Mouse (Mus musculus) embryonic facial prominence, embryonic 11.5 days (tissue): Measurements from ENCODE around the gene Anapc2. TPM values are rescaled to one million over a fixed set of nuclear protein-coding genes. Genes with fewer than 3 reads are reported as not detected.

Source experiments
- ATAC-seq: fragments of 200-750 bp; cut with Nextera tagmentation; replicated peaks from 2 replicates; pipeline ENCODE4 v1.8.0; 2017; ENCODE audit warnings: low read depth; ENCODE audit not compliant: insufficient number of reproducible peaks, low FRiP score, low TSS enrichment
- DNase-seq: peaks from one replicate; pipeline ENCODE4 v3.0.0-alpha.2; 2015; ENCODE audit warnings: low spot score
- H3K27ac ChIP-seq: fragments of 300-500 bp; sonication (generic); replicated peaks from 2 replicates; pipeline ENCODE4 v1.5.1; 2014; ENCODE audit warnings: mild to moderate bottlenecking, low read depth, low read length, control low read depth
- H3K27me3 ChIP-seq: fragments of 300-500 bp; sonication (generic); 2 replicates; pipeline ENCODE4 v1.6.1; 2014; ENCODE audit warnings: mild to moderate bottlenecking, low read length, moderate library complexity, mixed read lengths; ENCODE audit not compliant: control insufficient read depth, insufficient read depth
- H3K36me3 ChIP-seq: fragments of 300-500 bp; sonication (generic); replicated peaks from 2 replicates; pipeline ENCODE4 v1.6.1; 2014; ENCODE audit warnings: low read depth, mild to moderate bottlenecking, low read length, moderate library complexity, mixed read lengths; ENCODE audit not compliant: control insufficient read depth, insufficient read depth
- H3K4me1 ChIP-seq: fragments of 300-500 bp; sonication (generic); 2 replicates; pipeline ENCODE4 v1.6.1; 2014; ENCODE audit warnings: low read length, mixed read lengths; ENCODE audit not compliant: control insufficient read depth, insufficient read depth
- H3K4me2 ChIP-seq: fragments of 300-500 bp; sonication (generic); 2 replicates; pipeline ENCODE4 v1.6.1; 2014; ENCODE audit warnings: low read depth, mild to moderate bottlenecking, control low read depth, low read length, moderate library complexity
- H3K4me3 ChIP-seq: fragments of 300-500 bp; sonication (generic); 2 replicates; pipeline ENCODE4 v1.5.1; 2014; ENCODE audit warnings: low read depth, low read length, control low read depth
- H3K9ac ChIP-seq: fragments of 300-500 bp; sonication (generic); replicated peaks from 2 replicates; pipeline ENCODE4 v1.6.1; 2014; ENCODE audit warnings: mild to moderate bottlenecking, control low read depth, low read length
- H3K9me3 ChIP-seq: fragments of 300-500 bp; sonication (generic); replicated peaks from 2 replicates; pipeline ENCODE4 v1.6.1; 2016; ENCODE audit warnings: mild to moderate bottlenecking, low read length, inconsistent platforms, mixed read lengths; ENCODE audit not compliant: control insufficient read depth
- WGBS: fragments of 180-500 bp; shearing (Covaris S2); extraction: QIAGEN DNeasy Blood & Tissue Kit; methylation state at CpG from one replicate; pipeline ENCODE4 v1.1.7; 2014; 5-methylcytosine and 5-hydroxymethylcytosine counted together
- polyA plus RNA-seq: library from polyadenylated mRNA; unstranded; fragments of >200 nt; fragmentation: Nextera tagmentation; extraction: Ambion mirVana; gene quantifications from 2 replicates; pipeline ENCODE4 v1.2.1, GENCODE M21; 2014

The Anapc2 gene
- polyA plus RNA-seq, 1 experiment from 2014 or later: 111 TPM

DNA sequence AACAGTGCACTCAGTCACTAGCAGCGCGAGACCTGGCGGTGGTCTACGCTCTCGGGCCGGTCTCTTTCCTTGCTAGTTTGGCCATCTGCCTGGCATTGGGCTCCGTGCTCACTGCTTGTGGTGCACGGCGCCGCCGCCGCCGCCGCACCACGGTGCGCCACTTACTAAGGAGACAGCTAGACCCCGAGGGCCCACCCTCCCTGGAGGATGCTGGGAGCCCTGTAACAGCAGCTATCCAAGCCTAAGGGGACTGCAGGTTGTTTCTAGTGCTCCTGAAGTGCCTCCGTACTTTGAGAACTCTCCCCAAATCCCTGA, 18.5 kb downstream of the Anapc2 start:
- peaks cover 3% of the 10 kb centered on the region; the same call in 1 of the 2 replicates for H3K4me1 ChIP-seq
- no peaks in the 10 kb centered on the region for H3K9me3 ChIP-seq
- ATAC-seq (no peak), DNase-seq (no peak)
- no peak overlapping the region for H3K9ac ChIP-seq
- no peak overlapping the region for H3K4me3 ChIP-seq
- whole genome bisulfite sequencing: under 1% methylated on average over 18 of the region's 18 CpGs
- H3K27ac ChIP-seq: no peak overlapping the region
- H3K27me3 ChIP-seq: peaks cover 55% of the 10 kb centered on the region
- no peaks in the 10 kb centered on the region; the same call in 1 of the 2 replicates for H3K36me3 ChIP-seq
- H3K4me2 ChIP-seq: no peak overlapping the region

DNA sequence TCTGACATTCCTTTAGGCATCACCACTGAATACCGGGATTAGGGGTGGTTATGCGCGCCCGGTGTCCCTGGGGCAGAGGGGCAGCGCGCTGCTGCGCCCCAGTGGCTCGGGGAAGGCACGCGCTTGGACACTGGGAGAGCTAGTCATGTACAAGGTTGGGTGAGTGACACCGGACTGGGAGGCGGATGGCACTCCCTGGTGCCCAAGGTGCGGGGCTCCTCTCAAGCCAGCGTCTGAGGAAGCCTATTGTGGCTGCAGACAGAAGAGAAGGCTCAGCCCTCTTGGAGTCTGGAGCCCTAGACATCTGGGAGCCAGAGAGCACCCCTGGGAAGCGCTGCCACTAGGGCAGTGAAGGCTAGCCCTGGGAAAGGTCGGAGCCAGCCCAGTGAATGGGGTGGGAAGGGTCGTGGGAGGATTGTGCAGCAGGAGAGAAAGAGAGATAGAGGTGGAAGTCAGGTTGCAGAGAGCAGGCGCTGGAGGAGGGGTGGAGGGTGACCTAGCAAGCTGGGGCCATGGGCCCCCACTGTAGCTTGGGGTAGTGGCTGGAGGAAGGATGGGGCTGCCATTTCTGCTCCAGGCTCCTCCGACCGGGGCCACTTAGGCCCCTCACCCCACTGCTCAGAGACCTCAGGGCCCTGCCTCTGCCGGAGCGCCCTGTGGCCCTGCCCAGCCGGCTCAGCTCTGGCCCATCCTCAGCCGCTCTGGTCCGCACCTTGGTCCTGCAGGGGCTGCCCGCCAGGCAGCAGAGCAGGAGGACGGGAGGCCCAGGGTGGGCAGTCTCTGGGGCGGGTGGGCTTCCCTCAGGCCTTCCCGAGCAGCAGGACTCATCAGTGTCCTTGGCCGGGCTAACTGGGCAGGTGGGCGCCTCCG, 19.1 kb downstream of the Anapc2 start:
- peaks cover 3% of the 10 kb centered on the region; the same call in 1 of the 2 replicates for H3K4me1 ChIP-seq
- DNase-seq (no peak), ATAC-seq (peak; percentile 24; the same call in 1 of the 2 replicates)
- no peaks in the 10 kb centered on the region for H3K9me3 ChIP-seq
- H3K4me3 ChIP-seq: 0 out of 2 replicates have a peak overlapping the region, but pooled peaks have one; percentile 6
- H3K9ac ChIP-seq: no peak overlapping the region
- 7% methylated on average over 32 of the region's 32 CpGs for WGBS
- no peak overlapping the region; the same call in 1 of the 2 replicates for H3K4me2 ChIP-seq
- H3K27me3 ChIP-seq: peaks cover 55% of the 10 kb centered on the region
- no peaks in the 10 kb centered on the region for H3K36me3 ChIP-seq
- no peak overlapping the region for H3K27ac ChIP-seq

DNA sequence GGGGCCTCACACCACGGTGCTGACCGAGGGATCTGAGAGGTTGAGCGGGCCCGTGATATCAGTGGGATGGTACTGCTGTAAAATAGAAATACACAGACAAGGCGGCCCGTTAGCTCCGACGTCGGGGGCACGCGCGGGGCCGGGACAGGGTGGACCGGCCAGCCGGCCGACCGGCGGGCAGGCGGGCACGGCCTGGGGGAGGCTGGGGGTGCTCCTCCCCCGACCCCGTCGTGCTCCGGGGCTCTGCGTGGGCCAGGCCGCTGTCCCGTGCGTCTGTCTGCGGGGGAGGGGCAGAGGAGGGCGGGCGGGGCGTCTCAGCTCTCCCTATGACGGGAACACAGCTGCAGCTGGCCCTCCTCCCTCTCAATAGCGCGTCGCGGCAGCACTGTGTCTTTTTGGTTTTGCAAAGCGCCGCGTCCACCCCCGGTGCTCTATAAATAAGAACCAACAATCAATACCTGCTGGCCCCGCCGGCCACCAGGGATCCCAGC, 19.8 kb downstream of the Anapc2 start:
- no peak for ATAC-seq
- H3K4me2 ChIP-seq: peak overlapping the region; percentile 19; the same call in 1 of the 2 replicates
- H3K27me3 ChIP-seq: peaks cover 55% of the 10 kb centered on the region
- no peaks in the 10 kb centered on the region for H3K36me3 ChIP-seq
- 0 out of 2 replicates have a peak overlapping the region, but pooled peaks have one; percentile 16 for H3K4me3 ChIP-seq
- DNase-seq: no peak
- no peak overlapping the region for H3K27ac ChIP-seq
- H3K9ac ChIP-seq: no peak overlapping the region
- no peaks in the 10 kb centered on the region for H3K9me3 ChIP-seq
- 4% methylated on average over 43 of the region's 43 CpGs for WGBS
- H3K4me1 ChIP-seq: peaks cover 3% of the 10 kb centered on the region; the same call in 1 of the 2 replicates

DNA sequence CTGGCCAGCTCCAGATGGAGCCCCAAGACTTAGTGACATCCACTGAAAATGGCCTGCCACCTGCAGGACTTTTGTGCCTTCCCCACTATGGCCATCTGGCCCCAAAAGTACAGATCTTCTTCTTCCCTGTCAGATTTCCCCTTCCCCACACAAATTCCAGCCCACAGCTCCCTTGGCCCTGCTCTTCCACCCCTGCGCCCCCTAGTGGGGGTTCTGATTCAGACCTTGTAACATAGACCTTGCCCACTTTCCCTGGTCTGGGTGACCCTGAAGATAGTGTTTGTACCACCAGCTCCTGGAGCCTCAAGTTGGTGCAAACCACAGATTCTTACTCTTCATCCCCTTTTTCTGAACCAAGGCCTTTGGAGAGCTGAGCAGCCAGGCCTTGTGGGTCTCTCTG, 20.6 kb downstream of the Anapc2 start:
- no peak overlapping the region for H3K4me2 ChIP-seq
- H3K4me1 ChIP-seq: peaks cover 3% of the 10 kb centered on the region; the same call in 1 of the 2 replicates
- peaks cover 55% of the 10 kb centered on the region for H3K27me3 ChIP-seq
- no peak overlapping the region for H3K9ac ChIP-seq
- ATAC-seq: no peak
- no peak overlapping the region for H3K4me3 ChIP-seq
- peak; percentile 87 for DNase-seq
- H3K36me3 ChIP-seq: no peaks in the 10 kb centered on the region
- H3K9me3 ChIP-seq: no peaks in the 10 kb centered on the region
- H3K27ac ChIP-seq: no peak overlapping the region
- 0% methylated on average over 1 of the region's 1 CpGs for WGBS

DNA sequence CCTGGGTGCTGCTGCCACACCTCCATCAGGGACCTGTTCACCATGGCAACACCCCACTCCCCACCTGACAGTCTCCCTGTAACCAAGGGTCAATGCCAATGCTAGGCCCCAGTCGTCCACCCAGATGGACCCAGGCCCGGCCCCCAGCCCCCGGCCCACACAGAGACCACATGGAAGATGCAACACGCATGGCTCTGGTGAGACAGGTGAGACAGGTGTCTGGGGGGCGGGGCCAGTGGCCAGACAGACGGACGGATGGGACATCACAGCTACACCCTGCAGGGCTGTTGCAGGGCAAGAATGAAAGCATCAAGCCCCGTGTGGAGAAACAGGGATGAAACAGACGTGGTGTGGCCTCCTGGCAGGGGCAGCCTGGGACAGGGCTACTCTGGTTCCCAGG, 21.4 kb downstream of the Anapc2 start:
- Histone ChIP-seq H3K4me1 (peaks cover 3% of the 10 kb centered on the region; the same call in 1 of the 2 replicates), H3K27me3 (peaks cover 47% of the 10 kb centered on the region), H3K9ac (no peak overlapping the region), H3K4me2 (no peak overlapping the region), H3K9me3 (no peaks in the 10 kb centered on the region), H3K4me3 (no peak overlapping the region), H3K27ac (no peak overlapping the region), H3K36me3 (no peaks in the 10 kb centered on the region)
- DNase-seq (no peak), ATAC-seq (no peak)
- WGBS: 74% methylated on average over 9 of the region's 9 CpGs

DNA sequence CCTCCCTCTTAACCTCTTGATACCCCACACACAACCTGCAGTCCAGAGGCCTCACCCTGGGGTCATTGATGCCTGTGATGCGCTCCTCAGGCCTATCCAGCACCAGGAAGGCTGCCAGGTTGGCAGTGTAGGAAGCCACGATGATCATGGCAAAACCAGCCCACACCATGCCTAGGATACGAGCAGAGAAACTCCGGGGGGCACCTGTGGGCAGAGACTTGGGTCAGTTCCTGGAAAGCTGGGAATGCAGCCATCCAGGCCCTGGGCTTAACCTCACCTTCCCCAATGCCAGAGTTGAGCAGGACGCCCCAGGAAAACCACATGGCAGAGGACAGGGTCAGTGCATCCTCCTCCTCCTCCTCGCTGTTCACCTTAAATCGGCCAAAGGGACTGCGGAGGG, 24.8 kb downstream of the Anapc2 start:
- Histone ChIP-seq H3K4me3 (no peak overlapping the region), H3K9ac (no peak overlapping the region), H3K4me1 (peaks cover under 1% of the 10 kb centered on the region; the same call in 1 of the 2 replicates), H3K4me2 (no peak overlapping the region), H3K36me3 (no peaks in the 10 kb centered on the region), H3K27ac (no peak overlapping the region), H3K9me3 (no peaks in the 10 kb centered on the region), H3K27me3 (peaks cover 13% of the 10 kb centered on the region)
- DNase-seq (no peak), ATAC-seq (no peak)
- 77% methylated on average over 8 of the region's 8 CpGs for WGBS

DNA sequence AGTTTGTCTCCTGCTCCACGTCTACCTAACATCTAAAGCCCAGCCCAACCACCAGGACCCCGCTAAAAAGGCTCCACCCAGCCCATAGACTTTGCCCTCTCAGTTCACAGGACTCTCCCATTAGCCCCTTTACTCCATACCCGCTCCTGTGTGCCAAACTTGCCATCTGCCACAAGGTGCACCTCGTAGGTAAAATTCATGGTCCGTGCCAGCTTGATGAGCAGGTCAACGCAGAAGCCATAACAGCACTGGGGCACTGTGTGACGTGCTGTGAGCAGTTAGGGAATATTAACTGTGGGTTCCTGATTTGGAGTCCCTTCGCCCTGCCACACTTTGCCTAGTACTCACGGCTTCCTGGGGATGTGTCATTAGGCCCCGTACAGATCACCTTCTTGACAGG, 25.8 kb downstream of the Anapc2 start:
- Histone ChIP-seq H3K4me2 (no peak overlapping the region), H3K9me3 (no peaks in the 10 kb centered on the region), H3K27me3 (peaks cover 4% of the 10 kb centered on the region; the same call in 1 of the 2 replicates), H3K4me3 (no peak overlapping the region), H3K9ac (no peak overlapping the region), H3K36me3 (no peaks in the 10 kb centered on the region), H3K27ac (no peak overlapping the region), H3K4me1 (no peaks in the 10 kb centered on the region)
- WGBS: 79% methylated on average over 10 of the region's 10 CpGs
- ATAC-seq: no peak
- no peak for DNase-seq

DNA sequence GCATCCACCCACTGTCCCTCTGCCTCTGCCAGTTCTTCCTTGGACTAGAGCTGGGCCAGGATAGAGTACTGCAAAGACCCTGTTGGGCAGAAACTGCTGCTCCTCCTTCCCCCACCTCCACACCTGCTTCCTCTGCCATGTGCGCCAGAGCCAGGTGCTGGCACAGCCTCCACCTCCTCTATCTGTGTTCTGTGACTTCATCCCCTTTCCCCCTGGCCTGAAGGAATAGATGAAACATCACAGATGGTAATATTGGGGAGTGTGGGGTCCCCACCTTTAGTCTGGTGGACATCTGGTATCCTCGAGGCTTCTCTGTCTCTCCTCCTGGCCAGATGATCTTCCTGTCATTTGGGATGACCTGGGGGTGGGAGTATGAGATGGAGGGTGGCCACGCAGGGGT, 31.2 kb downstream of the Anapc2 start:
- Histone ChIP-seq H3K4me1 (no peaks in the 10 kb centered on the region), H3K9ac (no peak overlapping the region), H3K27me3 (peaks cover 15% of the 10 kb centered on the region), H3K36me3 (no peaks in the 10 kb centered on the region), H3K9me3 (no peaks in the 10 kb centered on the region), H3K27ac (no peak overlapping the region), H3K4me2 (no peak overlapping the region), H3K4me3 (no peak overlapping the region)
- 62% methylated on average over 3 of the region's 3 CpGs for WGBS
- DNase-seq: no peak
- ATAC-seq: no peak
